Mouse (Mus musculus) midbrain, embryonic 14.5 days (tissue): ENCODE data around the gene Smim1. TPM values are rescaled to one million over a fixed set of nuclear protein-coding genes. Genes with fewer than 3 reads are reported as not detected.

Source experiments
- ATAC-seq: fragments of 200-750 bp; cut with Nextera tagmentation; 2 replicates; pipeline ENCODE4 v1.8.0; 2017; ENCODE audit warnings: moderate number of reproducible peaks, moderate library complexity; ENCODE audit not compliant: low FRiP score, low TSS enrichment
- DNase-seq: peaks from one replicate; pipeline ENCODE4 v3.0.0-alpha.2; 2015
- H3K27ac ChIP-seq: fragments of 300-500 bp; sonication (generic); replicated peaks from 2 replicates; pipeline ENCODE4 v1.5.1; 2014; ENCODE audit warnings: mild to moderate bottlenecking, low read depth, low read length, moderate library complexity
- H3K27me3 ChIP-seq: fragments of 300-500 bp; sonication (generic); 2 replicates; pipeline ENCODE4 v1.6.1; 2014; ENCODE audit warnings: low read length, control low read depth, mixed read lengths; ENCODE audit not compliant: control insufficient read depth, insufficient read depth
- H3K36me3 ChIP-seq: fragments of 300-500 bp; sonication (generic); 2 replicates; pipeline ENCODE4 v1.6.1; 2014; ENCODE audit warnings: low read length, control low read depth; ENCODE audit not compliant: control insufficient read depth, insufficient read depth
- H3K4me1 ChIP-seq: fragments of 300-500 bp; sonication (generic); 2 replicates; pipeline ENCODE4 v1.6.1; 2014; ENCODE audit warnings: mild to moderate bottlenecking, antibody characterized with exemption, low read length, control low read depth; ENCODE audit not compliant: control insufficient read depth, insufficient read depth
- H3K4me2 ChIP-seq: fragments of 300-500 bp; sonication (generic); 2 replicates; pipeline ENCODE4 v1.6.1; 2014; ENCODE audit warnings: mild to moderate bottlenecking, low read length, moderate library complexity
- H3K4me3 ChIP-seq: fragments of 300-500 bp; sonication (generic); replicated peaks from 2 replicates; pipeline ENCODE4 v1.5.1; 2014; ENCODE audit warnings: low read depth, low read length
- H3K9ac ChIP-seq: fragments of 300-500 bp; sonication (generic); replicated peaks from 2 replicates; pipeline ENCODE4 v1.6.1; 2014; ENCODE audit warnings: mild to moderate bottlenecking, low read length, moderate library complexity
- H3K9me3 ChIP-seq: fragments of 300-500 bp; sonication (generic); 2 replicates; pipeline ENCODE4 v1.6.1; 2016; ENCODE audit warnings: low read length, control low read depth, mixed read lengths; ENCODE audit not compliant: control insufficient read depth
- WGBS: fragments of 180-500 bp; shearing (Covaris S2); extraction: QIAGEN DNeasy Blood & Tissue Kit; methylation state at CpG from one replicate; pipeline ENCODE4 v1.1.7; 2014; 5-methylcytosine and 5-hydroxymethylcytosine counted together
- polyA plus RNA-seq: library from polyadenylated mRNA; unstranded; fragments of >200 nt; fragmentation: Nextera tagmentation; extraction: Ambion mirVana; gene quantifications from 2 replicates; pipeline ENCODE4 v1.2.1, GENCODE M21; 2014

Smim1 gene
- polyA plus RNA-seq, 1 experiment from 2014 or later, result 7.7 TPM

DNA sequence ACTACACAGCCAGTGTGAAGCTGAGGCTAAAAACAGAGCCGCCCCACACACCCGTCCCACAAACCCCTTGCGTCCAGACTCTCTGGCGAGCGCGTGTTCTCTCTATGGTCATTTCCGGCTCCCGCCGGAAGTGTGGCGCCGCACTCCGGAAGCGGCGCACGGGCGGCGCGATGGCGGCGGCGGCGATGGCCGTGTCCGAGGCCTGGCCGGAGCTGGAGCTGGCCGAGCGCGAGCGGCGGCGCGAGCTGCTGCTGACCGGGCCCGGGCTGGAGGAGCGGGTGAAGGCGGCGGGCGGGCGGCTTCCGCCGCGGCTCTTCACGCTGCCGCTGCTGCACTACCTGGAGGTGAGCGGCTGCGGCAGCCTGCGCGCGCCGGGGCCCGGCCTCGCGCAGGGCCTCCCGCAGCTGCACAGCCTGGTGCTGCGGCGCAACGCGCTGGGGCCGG lies 14.4 kb downstream of the Smim1 start, which contains the start of gene Lrrc47:
Gene Lrrc47, plus strand, starts transcription at position 86 of the 444 bp plus-strand sequence.
- under 1% methylated on average over 54 of the region's 59 CpGs for WGBS
- Histone ChIP-seq H3K4me3 (peak within 1 kb of the TSS; percentile 99), H3K9ac (peak within 1 kb of the TSS; percentile 89), H3K27me3 (no peaks in the 10 kb centered on the region), H3K27ac (peak within 1 kb of the TSS; percentile 67), H3K36me3 (peaks cover 35% of the 10 kb centered on the region), H3K4me1 (peaks cover 17% of the 10 kb centered on the region), H3K4me2 (peak within 1 kb of the TSS; percentile 99), H3K9me3 (no peaks in the 10 kb centered on the region)
- peak; percentile 94 for ATAC-seq
- peak; percentile 94 for DNase-seq

GRCm38 (mm10) chr4:154010907-154011645 lies 15.0 kb downstream of the Smim1 start:
- Histone ChIP-seq H3K4me1 (peaks cover 17% of the 10 kb centered on the region), H3K27ac (peak overlapping the region; percentile 67), H3K4me3 (peak overlapping the region; percentile 99), H3K9me3 (no peaks in the 10 kb centered on the region), H3K9ac (peak overlapping the region; percentile 89), H3K27me3 (no peaks in the 10 kb centered on the region), H3K36me3 (peaks cover 35% of the 10 kb centered on the region), H3K4me2 (peak overlapping the region; percentile 99)
- 28% methylated on average over 13 of the region's 13 CpGs for WGBS
- ATAC-seq (peak; percentile 36), DNase-seq (no peak)

- 85% methylated on average over 4 of the region's 4 CpGs for WGBS
- Histone ChIP-seq H3K27me3 (no peaks in the 10 kb centered on the region), H3K9ac (no peak overlapping the region), H3K4me3 (no peak overlapping the region), H3K4me2 (no peak overlapping the region), H3K27ac (no peak overlapping the region), H3K4me1 (peaks cover 10% of the 10 kb centered on the region), H3K9me3 (no peaks in the 10 kb centered on the region), H3K36me3 (peaks cover 46% of the 10 kb centered on the region)
- ATAC-seq, result no peak
- DNase-seq, result no peak
Measured at GRCm38 (mm10) chr4:154007759-154008158, 18.3 kb downstream of the Smim1 start.

DNA sequence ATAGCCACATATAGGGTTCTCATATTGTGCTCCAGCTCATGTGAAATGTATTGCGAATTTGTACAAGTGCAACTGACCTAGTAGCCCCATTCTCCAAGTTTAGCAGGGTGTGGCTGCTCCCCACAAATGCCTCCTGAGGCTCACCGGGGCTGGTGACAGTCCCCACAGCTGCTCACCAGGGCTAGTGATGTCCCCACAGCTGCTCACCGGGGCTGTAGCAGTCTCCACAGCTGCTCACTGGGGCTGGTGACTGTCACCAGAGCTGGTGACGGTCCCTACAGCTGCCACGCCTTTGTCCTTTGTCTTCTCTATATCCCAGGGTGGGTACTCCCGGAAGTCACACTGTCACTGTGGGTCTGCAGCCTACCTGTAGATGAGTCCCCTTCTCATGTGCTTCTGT lies 19.8 kb downstream of the Smim1 start:
- H3K4me2 ChIP-seq, result no peak overlapping the region
- no peak for DNase-seq
- peaks cover 56% of the 10 kb centered on the region for H3K36me3 ChIP-seq

GRCm38 (mm10) chr4:154005488-154005887 lies 20.5 kb downstream of the Smim1 start:
- no peak overlapping the region for H3K9ac ChIP-seq
- H3K27me3 ChIP-seq, result no peaks in the 10 kb centered on the region
- DNase-seq (no peak), ATAC-seq (no peak)
- no peak overlapping the region for H3K4me3 ChIP-seq
- peaks cover 56% of the 10 kb centered on the region for H3K36me3 ChIP-seq
- H3K4me2 ChIP-seq, result no peak overlapping the region
- 91% methylated on average over 5 of the region's 5 CpGs for WGBS
- H3K4me1 ChIP-seq, result no peaks in the 10 kb centered on the region
- no peak overlapping the region for H3K27ac ChIP-seq
- H3K9me3 ChIP-seq, result no peaks in the 10 kb centered on the region

More for the DNA sequence above, 19.8 kb downstream of the Smim1 start:
- H3K27me3 ChIP-seq, result no peaks in the 10 kb centered on the region
- ATAC-seq, result no peak
- H3K9ac ChIP-seq, result no peak overlapping the region
- H3K9me3 ChIP-seq, result no peaks in the 10 kb centered on the region
- H3K4me1 ChIP-seq, result 0 out of 2 replicates have a peak, but pooled peaks cover 5% of the 10 kb centered on the region
- H3K4me3 ChIP-seq, result no peak overlapping the region
- no peak overlapping the region for H3K27ac ChIP-seq
- WGBS, result 95% methylated on average over 6 of the region's 6 CpGs

DNA sequence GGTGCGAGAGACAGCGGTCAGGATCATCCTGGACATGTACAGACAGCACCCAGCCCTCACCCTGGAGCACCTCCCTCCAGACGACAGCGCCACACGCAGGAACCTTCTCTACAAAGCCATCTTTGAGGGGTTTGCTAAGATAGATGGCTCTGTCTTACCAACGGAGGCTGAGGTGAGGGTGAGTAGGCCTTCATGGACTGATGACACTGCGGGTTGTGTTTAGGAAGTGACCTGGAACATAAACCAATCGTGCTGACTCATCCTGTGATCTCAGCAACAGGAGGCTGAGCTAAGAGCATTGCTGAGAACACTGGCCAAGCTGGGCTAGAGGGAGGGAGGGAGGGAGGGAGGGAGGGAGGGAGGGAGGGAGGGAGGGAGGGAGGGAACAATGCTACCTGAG lies 32.5 kb downstream of the Smim1 start:
- no peaks in the 10 kb centered on the region for H3K9me3 ChIP-seq
- WGBS, result 91% methylated on average over 8 of the region's 8 CpGs

GRCm38 (mm10) chr4:153992715-153993114 lies 33.3 kb downstream of the Smim1 start:
- 92% methylated on average over 10 of the region's 10 CpGs for WGBS
- H3K9me3 ChIP-seq, result no peaks in the 10 kb centered on the region
- H3K27ac ChIP-seq, result no peak overlapping the region
- no peaks in the 10 kb centered on the region for H3K4me1 ChIP-seq
- no peak overlapping the region for H3K4me3 ChIP-seq
- H3K36me3 ChIP-seq, result peaks cover 90% of the 10 kb centered on the region
- no peak for DNase-seq
- no peak overlapping the region for H3K4me2 ChIP-seq
- H3K27me3 ChIP-seq, result no peaks in the 10 kb centered on the region
- no peak overlapping the region for H3K9ac ChIP-seq
- no peak for ATAC-seq

More for the DNA sequence above, 32.5 kb downstream of the Smim1 start:
- Histone ChIP-seq H3K27me3 (no peaks in the 10 kb centered on the region), H3K27ac (no peak overlapping the region), H3K4me1 (no peaks in the 10 kb centered on the region), H3K4me2 (no peak overlapping the region), H3K4me3 (no peak overlapping the region), H3K9ac (no peak overlapping the region), H3K36me3 (peaks cover 90% of the 10 kb centered on the region)
- ATAC-seq (no peak), DNase-seq (no peak)

- Histone ChIP-seq H3K4me3 (no peak overlapping the region), H3K27ac (no peak overlapping the region), H3K4me2 (no peak overlapping the region), H3K9ac (no peak overlapping the region), H3K36me3 (peaks cover 66% of the 10 kb centered on the region), H3K27me3 (no peaks in the 10 kb centered on the region), H3K4me1 (peaks cover 13% of the 10 kb centered on the region), H3K9me3 (no peaks in the 10 kb centered on the region)
- WGBS, result 90% methylated on average over 11 of the region's 11 CpGs
- DNase-seq, result no peak
- ATAC-seq, result no peak
Measured at GRCm38 (mm10) chr4:153980470-153980869, 45.6 kb downstream of the Smim1 start.

DNA sequence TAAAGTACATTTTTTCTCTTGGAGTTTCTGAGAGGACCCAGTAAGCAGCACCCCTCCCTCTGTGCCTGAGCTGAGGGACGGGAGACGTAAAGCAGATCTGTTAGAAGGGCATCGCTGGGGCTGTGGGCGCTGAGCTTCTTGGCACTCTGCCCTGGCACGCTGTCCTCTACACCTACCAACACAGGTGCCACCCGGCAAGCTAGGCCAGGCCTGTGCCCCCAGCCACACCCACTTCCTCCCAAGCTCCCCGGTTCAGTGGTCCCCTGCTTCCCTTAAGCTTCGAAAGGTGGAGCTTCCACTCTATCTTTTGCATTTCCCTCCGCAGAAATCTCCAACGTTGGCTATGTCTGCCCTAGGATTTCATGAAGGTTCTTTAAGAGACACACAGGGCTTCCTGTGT lies 46.8 kb downstream of the Smim1 start:
- H3K36me3 ChIP-seq, result peaks cover 54% of the 10 kb centered on the region
- no peak overlapping the region for H3K4me3 ChIP-seq
- H3K4me1 ChIP-seq, result peaks cover 13% of the 10 kb centered on the region
- no peak overlapping the region for H3K4me2 ChIP-seq
- H3K27me3 ChIP-seq, result no peaks in the 10 kb centered on the region
- no peak overlapping the region for H3K27ac ChIP-seq
- DNase-seq (no peak), ATAC-seq (no peak)
- H3K9me3 ChIP-seq, result no peaks in the 10 kb centered on the region
- WGBS, result 93% methylated on average over 10 of the region's 10 CpGs
- H3K9ac ChIP-seq, result no peak overlapping the region
